37 mouse cellular contexts compared by ENCODE assay signal in genomic region chr19:33960887-33961286, GRCm38 (mm10). TPM values are rescaled to one million over a fixed set of nuclear protein-coding genes. Genes with fewer than 3 reads are reported as not detected.
"Had no signal": no experiment of that assay in that cellular context is flagged by ENCODE, and none has a peak within 500 bp of the region (broad histone marks: within the 10 kb centered on the region; RNA-seq: fewer than 3 reads in every experiment).

Lipf (plus strand) TSS chr19:33961187.

- ATAC-seq: forebrain, embryonic 13.5 days; forebrain, embryonic 14.5 days; forebrain, embryonic 15.5 days; forebrain, embryonic 16.5 days; forebrain, postnatal 0 days had no signal

- H3K4me3 ChIP-seq: embryonic facial prominence, embryonic 10.5 days; embryonic facial prominence, embryonic 12.5 days; embryonic facial prominence, embryonic 13.5 days; embryonic facial prominence, embryonic 15.5 days; erythroblast, embryonic 14.5 days; forebrain, embryonic 10.5 days; forebrain, embryonic 12.5 days; forebrain, embryonic 13.5 days; forebrain, embryonic 15.5 days; gastrocnemius, adult 2 months; heart, adult 2 months had no signal

- H3K4me2 ChIP-seq: embryonic facial prominence, embryonic 12.5 days; embryonic facial prominence, embryonic 13.5 days; embryonic facial prominence, embryonic 15.5 days; forebrain, embryonic 12.5 days; forebrain, embryonic 13.5 days; forebrain, embryonic 15.5 days had no signal

- H3K36me3 ChIP-seq: embryonic facial prominence, embryonic 10.5 days; embryonic facial prominence, embryonic 12.5 days; embryonic facial prominence, embryonic 13.5 days; embryonic facial prominence, embryonic 15.5 days; forebrain, embryonic 10.5 days; forebrain, embryonic 12.5 days; forebrain, embryonic 15.5 days had no signal

- H3K9ac ChIP-seq: embryonic facial prominence, embryonic 12.5 days; embryonic facial prominence, embryonic 13.5 days; embryonic facial prominence, embryonic 15.5 days; forebrain, embryonic 12.5 days; forebrain, embryonic 13.5 days; forebrain, embryonic 15.5 days; forebrain, postnatal 0 days had no signal

- H3K27ac ChIP-seq: embryonic facial prominence, embryonic 10.5 days; embryonic facial prominence, embryonic 12.5 days; embryonic facial prominence, embryonic 13.5 days; embryonic facial prominence, embryonic 15.5 days; forebrain, embryonic 10.5 days; forebrain, embryonic 12.5 days; forebrain, embryonic 13.5 days; forebrain, embryonic 15.5 days; gastrocnemius, adult 2 months; heart, adult 2 months had no signal

- DNase-seq: cerebellum, adult 2 months; cerebellum, adult 8-10 months; cerebellum, adult 9-10 months; cerebellum, adult 9-11 months; cerebellum, postnatal 10 days; cerebellum, postnatal 14 days; cerebellum, postnatal 25 days; cerebellum, postnatal 36 days; embryo, embryonic 11 days; forebrain, postnatal 0 days; gastrocnemius, adult 2 months; gastrocnemius, postnatal 10 days; gastrocnemius, postnatal 14 days; gastrocnemius, postnatal 25 days; gastrocnemius, postnatal 36 days; heart, adult 11 months; heart, adult 18-20 months; heart, adult 2 months had no signal

- H3K4me1 ChIP-seq: embryonic facial prominence, embryonic 10.5 days; embryonic facial prominence, embryonic 12.5 days; embryonic facial prominence, embryonic 13.5 days; embryonic facial prominence, embryonic 15.5 days; forebrain, embryonic 10.5 days; forebrain, embryonic 12.5 days; forebrain, embryonic 13.5 days; forebrain, embryonic 15.5 days had no signal

- H3K9me3 ChIP-seq: embryonic facial prominence, embryonic 10.5 days; embryonic facial prominence, embryonic 12.5 days; embryonic facial prominence, embryonic 13.5 days; embryonic facial prominence, embryonic 15.5 days; forebrain, embryonic 10.5 days; forebrain, embryonic 12.5 days; forebrain, embryonic 13.5 days; forebrain, embryonic 15.5 days had no signal

- H3K27me3 ChIP-seq: embryonic facial prominence, embryonic 12.5 days; embryonic facial prominence, embryonic 13.5 days; embryonic facial prominence, embryonic 15.5 days; forebrain, embryonic 12.5 days; forebrain, embryonic 13.5 days; forebrain, embryonic 15.5 days had no signal

RNA-seq across cellular contexts. Expression of gene Lipf, which starts in this region (rescaled TPM):
- total RNA-seq: common myeloid progenitor, adult 5-6 weeks; forebrain, postnatal 0 days; gastrocnemius, adult 2 months; gastrocnemius, postnatal 10 days; gastrocnemius, postnatal 14 days; gastrocnemius, postnatal 25 days; gastrocnemius, postnatal 36 days; gastrocnemius, postnatal 4 days; granulocyte monocyte progenitor cell, adult 5-6 weeks; heart, adult 18-20 months; heart, adult 2 months had no signal
- polyA plus RNA-seq: cerebellum, adult 2 months; cortical plate, adult 2 months; embryonic facial prominence, embryonic 10.5 days; embryonic facial prominence, embryonic 11.5 days; embryonic facial prominence, embryonic 12.5 days; embryonic facial prominence, embryonic 13.5 days; embryonic facial prominence, embryonic 14.5 days; embryonic facial prominence, embryonic 15.5 days; erythroblast, embryonic 14.5 days; forebrain, embryonic 10.5 days; forebrain, embryonic 11.5 days; forebrain, embryonic 12.5 days; forebrain, embryonic 13.5 days; forebrain, embryonic 14.5 days; forebrain, embryonic 15.5 days; forebrain, embryonic 16.5 days; forebrain, postnatal 0 days; frontal cortex, adult 2 months; heart, adult 2 months had no signal
